Mouse (Mus musculus): ENCODE measurements at regions not wholly inside any gene's neighbourhood (a gene's known extent, or its start where the extent isn't known, plus 50 kb on each side); places are given as distances from the start of the nearest gene placed in this dataset.

DNA sequence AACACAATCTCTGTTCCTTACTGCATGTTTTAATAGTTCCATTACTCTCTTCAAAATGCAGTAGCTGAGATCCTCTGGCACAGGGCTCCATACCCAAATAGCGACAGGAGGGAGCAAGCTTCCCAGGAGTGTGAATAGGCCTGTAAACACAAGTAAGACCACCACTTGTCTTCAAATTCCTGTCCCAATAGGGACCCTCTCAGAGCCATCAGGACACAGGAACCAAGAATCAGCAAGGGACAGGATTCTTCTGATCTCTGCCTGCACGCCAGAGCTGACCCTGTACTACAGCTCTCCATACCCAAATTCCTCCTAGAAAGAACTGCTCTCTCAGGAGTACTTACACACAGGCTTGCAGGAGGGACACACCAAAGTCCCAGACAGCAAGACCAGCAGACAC lies 200.9 kb upstream of the Creb1 start:
- no peaks in the 10 kb centered on the region for H3K9me3 ChIP-seq (replicated peaks; ENCODE audit: low read length)
- H3K4me3 ChIP-seq (replicated peaks in 1 of 3; ENCODE audit: low read depth in 2 of 3, low read length in 2 of 3, poor library complexity in 1 of 3) = no peak overlapping the region
- no peak for TF ChIP-seq ZMIZ1 (IDR thresholded peaks at IDR 0.05; ENCODE audit: low read depth, low read length)
- TF ChIP-seq PAX5 (IDR thresholded peaks at IDR 0.05; ENCODE audit: low read length) = no peak
- no peak for TF ChIP-seq KAT2A (IDR thresholded peaks at IDR 0.05; ENCODE audit: insufficient replicate concordance, low read length)
- no peak for TF ChIP-seq ZC3H11A (IDR thresholded peaks at IDR 0.05; ENCODE audit: low read depth, low read length)
- TF ChIP-seq BHLHE40 (IDR thresholded peaks at IDR 0.05; ENCODE audit: low read depth, low read length) = no peak
- TF ChIP-seq RCOR1 (conservative IDR thresholded peaks at IDR 0.05; ENCODE audit: low read depth, low read length) = no peak
- no peak for TF ChIP-seq TCF12 (IDR thresholded peaks at IDR 0.05; ENCODE audit: low read depth, low read length)
- TF ChIP-seq ZNF384 (IDR thresholded peaks at IDR 0.05; ENCODE audit: low read depth, low read length) = no peak
- no peak for TF ChIP-seq ZKSCAN1 (IDR thresholded peaks at IDR 0.05; ENCODE audit: borderline replicate concordance, low read depth, low read length)
- TF ChIP-seq NRF1 (IDR thresholded peaks at IDR 0.05; ENCODE audit: low read depth, low read length) = no peak
- TF ChIP-seq CHD1 (IDR thresholded peaks at IDR 0.05; ENCODE audit: low read depth, low read length) = no peak
- TF ChIP-seq RAD21 (IDR thresholded peaks at IDR 0.05; ENCODE audit: low read depth, low read length) = no peak
- TF ChIP-seq IRF4 (IDR thresholded peaks at IDR 0.05; ENCODE audit: low read depth, low read length) = no peak
- TF ChIP-seq HCFC1 (IDR thresholded peaks at IDR 0.05; ENCODE audit: low read depth, low read length) = no peak
- no peak for TF ChIP-seq E2F4 (IDR thresholded peaks at IDR 0.05; ENCODE audit: insufficient replicate concordance, low read depth, low read length)
- no peaks in the 10 kb centered on the region for H3K79me2 ChIP-seq (replicated peaks; ENCODE audit: control insufficient read depth, extremely low read depth, insufficient read depth, poor library complexity, severe bottlenecking)
- H3K36me3 ChIP-seq (replicated peaks in 1 of 2; ENCODE audit: control insufficient read depth in 1 of 2, insufficient read depth in 1 of 2, low read length in 1 of 2) = no peaks in the 10 kb centered on the region
- no peaks in the 10 kb centered on the region for H3K4me1 ChIP-seq (ENCODE audit: control insufficient read depth in 1 of 2, insufficient read depth in 2 of 2)
- no peak for DNase-seq (ENCODE audit: extremely low read depth)
- H3K4me2 ChIP-seq (ENCODE audit: insufficient read depth, low read depth, poor library complexity, severe bottlenecking) = no peak overlapping the region
- no peak overlapping the region for H3K27ac ChIP-seq (ENCODE audit: insufficient read depth, low read depth)
- in situ Hi-C loops (cut with MboI; ENCODE audit: low pct_ligation_motif_present, low pct_unique_long_range_greater_than_20kb, low sequenced_read_pairs) = no loop called here
- dilution Hi-C loops (cut with MboI; ENCODE audit: extremely low pct_ligation_motif_present, extremely low pct_unique_long_range_greater_than_20kb, low sequenced_read_pairs) = no loop called here
- no peak overlapping the region for H3K9ac ChIP-seq (ENCODE audit: insufficient read depth, low read depth)
- H3K27me3 ChIP-seq (replicated peaks) = no peaks in the 10 kb centered on the region

DNA sequence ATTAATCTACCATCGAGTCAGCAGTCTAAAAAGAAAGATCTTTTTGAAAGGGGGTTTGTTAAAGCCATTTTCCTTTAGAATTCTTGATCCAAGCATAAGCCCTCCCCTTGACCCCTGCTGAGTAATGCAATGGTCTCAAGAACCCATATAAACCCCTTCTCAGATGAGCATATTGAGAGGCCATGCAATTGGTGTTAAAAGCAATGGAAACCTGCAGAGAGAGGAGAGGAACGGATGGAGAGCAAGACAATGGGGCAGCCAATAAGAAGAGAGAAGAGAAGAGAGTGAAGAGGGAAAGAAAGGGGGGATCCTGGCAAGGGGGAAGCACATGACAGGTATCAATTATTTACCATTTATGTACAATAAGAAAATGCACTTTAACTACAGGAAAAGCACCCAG lies 201.7 kb upstream of the Creb1 start:
- in situ Hi-C loops (cut with MboI; ENCODE audit: low pct_ligation_motif_present, low pct_unique_long_range_greater_than_20kb, low sequenced_read_pairs) (no loop called here), dilution Hi-C loops (cut with MboI; ENCODE audit: extremely low pct_ligation_motif_present, extremely low pct_unique_long_range_greater_than_20kb, low sequenced_read_pairs) (no loop called here)
- Histone ChIP-seq H3K36me3 (replicated peaks in 1 of 2; ENCODE audit: control insufficient read depth in 1 of 2, insufficient read depth in 1 of 2, low read length in 1 of 2) (no peaks in the 10 kb centered on the region), H3K27me3 (replicated peaks) (no peaks in the 10 kb centered on the region), H3K9ac (ENCODE audit: insufficient read depth, low read depth) (no peak overlapping the region), H3K79me2 (replicated peaks; ENCODE audit: control insufficient read depth, extremely low read depth, insufficient read depth, poor library complexity, severe bottlenecking) (no peaks in the 10 kb centered on the region), H3K4me3 (replicated peaks in 1 of 3; ENCODE audit: low read depth in 2 of 3, low read length in 2 of 3, poor library complexity in 1 of 3) (no peak overlapping the region), H3K4me2 (ENCODE audit: insufficient read depth, low read depth, poor library complexity, severe bottlenecking) (no peak overlapping the region), H3K27ac (ENCODE audit: insufficient read depth, low read depth) (no peak overlapping the region), H3K4me1 (ENCODE audit: control insufficient read depth in 1 of 2, insufficient read depth in 2 of 2) (no peaks in the 10 kb centered on the region), H3K9me3 (replicated peaks; ENCODE audit: low read length) (no peaks in the 10 kb centered on the region)
- TF ChIP-seq GABPA (IDR thresholded peaks at IDR 0.05; ENCODE audit: insufficient replicate concordance, low read depth, low read length) = no peak
- no peak for TF ChIP-seq CTCF (conservative IDR thresholded peaks at IDR 0.05 in 1 of 2, IDR thresholded peaks at IDR 0.05 in 1 of 2; ENCODE audit: low read depth in 2 of 2, low read length in 2 of 2)
- no peak for TF ChIP-seq ETS1 (conservative IDR thresholded peaks at IDR 0.05; ENCODE audit: low read depth, low read length)
- TF ChIP-seq CHD1 (IDR thresholded peaks at IDR 0.05; ENCODE audit: low read depth, low read length) = no peak
- no peak for TF ChIP-seq ZKSCAN1 (IDR thresholded peaks at IDR 0.05; ENCODE audit: borderline replicate concordance, low read depth, low read length)
- no peak for TF ChIP-seq BHLHE40 (IDR thresholded peaks at IDR 0.05; ENCODE audit: low read depth, low read length)
- TF ChIP-seq EP300 (IDR thresholded peaks at IDR 0.05; ENCODE audit: low read length) = no peak
- TF ChIP-seq USF1 (IDR thresholded peaks at IDR 0.05; ENCODE audit: low read depth, low read length) = no peak
- no peak for TF ChIP-seq UBTF (IDR thresholded peaks at IDR 0.05; ENCODE audit: low read depth, low read length)
- no peak for TF ChIP-seq E2F4 (IDR thresholded peaks at IDR 0.05; ENCODE audit: insufficient replicate concordance, low read depth, low read length)
- TF ChIP-seq SIN3A (IDR thresholded peaks at IDR 0.05; ENCODE audit: low read length) = no peak
- no peak for TF ChIP-seq USF2 (conservative IDR thresholded peaks at IDR 0.05; ENCODE audit: low read depth, low read length)
- no peak for TF ChIP-seq MAX (IDR thresholded peaks at IDR 0.05; ENCODE audit: low read length)
- no peak for TF ChIP-seq KAT2A (IDR thresholded peaks at IDR 0.05; ENCODE audit: insufficient replicate concordance, low read length)
- TF ChIP-seq TBP (conservative IDR thresholded peaks at IDR 0.05; ENCODE audit: low read depth, low read length) = no peak
- DNase-seq (ENCODE audit: extremely low read depth) = no peak

Measured in CH12.LX (cell line).